Mouse (Mus musculus) CH12.LX (cell line): ENCODE measurements around the gene Sfxn3. TPM values are rescaled to one million over a fixed set of nuclear protein-coding genes. Genes with fewer than 3 reads are reported as not detected.

Experiments used
- DNase-seq: peaks from one replicate; pipeline ENCODE4 v3.0.0-alpha.2; 2013; ENCODE audit errors: extremely low read depth
- H3K27ac ChIP-seq: 2 replicates; pipeline ENCODE4 v1.5.1; 2012; ENCODE audit warnings: low read depth, mild to moderate bottlenecking, control low read depth, moderate library complexity; ENCODE audit not compliant: insufficient read depth
- H3K27me3 ChIP-seq: replicated peaks from 2 replicates; pipeline ENCODE3; 2012; ENCODE audit warnings: inconsistent platforms
- H3K36me3 ChIP-seq, 2 experiments: replicated peaks in 1 of 2; 2 replicates each; pipeline versions ENCODE3 to v1.6.1; 2012; ENCODE audit warnings: inconsistent platforms in 1 of 2, low read length in 1 of 2, mild to moderate bottlenecking in 1 of 2, mixed read lengths in 1 of 2, moderate library complexity in 1 of 2; ENCODE audit not compliant: control insufficient read depth in 1 of 2, insufficient read depth in 1 of 2
- H3K4me1 ChIP-seq, 2 experiments: 2 replicates each; pipeline ENCODE4 v1.6.1; 2012; ENCODE audit warnings: inconsistent platforms in 1 of 2, moderate library complexity in 1 of 2; ENCODE audit not compliant: insufficient read depth in 2 of 2, control insufficient read depth in 1 of 2
- H3K4me2 ChIP-seq: 2 replicates; pipeline ENCODE4 v1.6.1; 2012; ENCODE audit warnings: low read depth, mild to moderate bottlenecking, control low read depth; ENCODE audit not compliant: poor library complexity, insufficient read depth, severe bottlenecking
- H3K4me3 ChIP-seq, 3 experiments: fragments of 150-350 bp in 1 of 3; sonication (generic) in 1 of 3; replicated peaks in 1 of 3; 2 replicates each; pipeline versions ENCODE3 to v1.5.1; 2011 to 2012; ENCODE audit warnings: low read depth in 2 of 3, low read length in 2 of 3, mild to moderate bottlenecking in 2 of 3, moderate library complexity in 2 of 3, control low read depth in 1 of 3, improper control_type of control experiment in 1 of 3, inconsistent platforms in 1 of 3, mixed read lengths in 1 of 3; ENCODE audit not compliant: poor library complexity in 1 of 3
- H3K79me2 ChIP-seq: replicated peaks from 2 replicates; pipeline ENCODE4 v1.6.1; 2012; ENCODE audit warnings: mild to moderate bottlenecking, moderate library complexity; ENCODE audit not compliant: control insufficient read depth, poor library complexity, insufficient read depth, severe bottlenecking; ENCODE audit errors: extremely low read depth
- H3K9ac ChIP-seq: 2 replicates; pipeline ENCODE4 v1.6.1; 2012; ENCODE audit warnings: low read depth, mild to moderate bottlenecking, control low read depth, moderate library complexity; ENCODE audit not compliant: insufficient read depth
- H3K9me3 ChIP-seq: replicated peaks from 2 replicates; pipeline ENCODE3; 2012; ENCODE audit warnings: low read length, inconsistent platforms, mixed read lengths
- BHLHE40 ChIP-seq: IDR thresholded peaks from 2 replicates; pipeline ENCODE4 v1.6.1; 2011; ENCODE audit warnings: mild to moderate bottlenecking, low read depth, low read length, improper control_type of control experiment
- CHD1 ChIP-seq: IDR thresholded peaks from 2 replicates; pipeline ENCODE4 v1.6.1; 2012; ENCODE audit warnings: low read depth, low read length, improper control_type of control experiment, inconsistent platforms
- CHD2 ChIP-seq: IDR thresholded peaks from 2 replicates; pipeline ENCODE4 v1.6.1; 2011; ENCODE audit warnings: low read length, improper control_type of control experiment
- CTCF ChIP-seq, 2 experiments: IDR thresholded peaks in 1 of 2; conservative IDR thresholded peaks in 1 of 2; 2 replicates each; pipeline ENCODE4 v1.5.1; 2011 to 2012; ENCODE audit warnings: low read depth in 2 of 2, low read length in 2 of 2, improper control_type of control experiment in 1 of 2, inconsistent platforms in 1 of 2, mild to moderate bottlenecking in 1 of 2, moderate library complexity in 1 of 2
- E2F4 ChIP-seq: IDR thresholded peaks from 2 replicates; pipeline ENCODE4 v1.6.1; 2011; ENCODE audit warnings: low read depth, low read length, improper control_type of control experiment; ENCODE audit not compliant: insufficient replicate concordance
- ELF1 ChIP-seq: IDR thresholded peaks from 2 replicates; pipeline ENCODE4 v1.6.1; 2014; ENCODE audit warnings: low read depth, mild to moderate bottlenecking, inconsistent platforms, low read length, improper control_type of control experiment
- EP300 ChIP-seq: IDR thresholded peaks from 2 replicates; pipeline ENCODE4 v1.6.1; 2011; ENCODE audit warnings: low read length, improper control_type of control experiment
- ETS1 ChIP-seq: conservative IDR thresholded peaks from 2 replicates; pipeline ENCODE4 v1.6.1; 2012; ENCODE audit warnings: low read depth, mild to moderate bottlenecking, inconsistent platforms, low read length, improper control_type of control experiment, moderate library complexity
- GABPA ChIP-seq: IDR thresholded peaks from 2 replicates; pipeline ENCODE4 v1.6.1; 2012; ENCODE audit warnings: low read depth, low read length, improper control_type of control experiment, inconsistent platforms; ENCODE audit not compliant: insufficient replicate concordance
- HCFC1 ChIP-seq: IDR thresholded peaks from 2 replicates; pipeline ENCODE4 v1.6.1; 2012; ENCODE audit warnings: low read depth, mild to moderate bottlenecking, inconsistent platforms, low read length, improper control_type of control experiment
- IRF4 ChIP-seq: IDR thresholded peaks from 2 replicates; pipeline ENCODE4 v1.6.1; 2014; ENCODE audit warnings: low read depth, mild to moderate bottlenecking, inconsistent platforms, low read length, improper control_type of control experiment
- JUN ChIP-seq: IDR thresholded peaks from 2 replicates; pipeline ENCODE4 v1.6.1; 2011; ENCODE audit warnings: low read depth, mild to moderate bottlenecking, low read length, improper control_type of control experiment, moderate library complexity; ENCODE audit not compliant: insufficient read depth
- JUND ChIP-seq: conservative IDR thresholded peaks from 2 replicates; pipeline ENCODE4 v1.6.1; 2011; ENCODE audit warnings: low read depth, low read length, improper control_type of control experiment
- KAT2A ChIP-seq: IDR thresholded peaks from 2 replicates; pipeline ENCODE4 v1.6.1; 2012; ENCODE audit warnings: low read length, improper control_type of control experiment, inconsistent platforms; ENCODE audit not compliant: insufficient replicate concordance
- MAFK ChIP-seq: IDR thresholded peaks from 2 replicates; pipeline ENCODE4 v1.6.1; 2011; ENCODE audit warnings: low read length, improper control_type of control experiment; ENCODE audit not compliant: insufficient replicate concordance
- MAX ChIP-seq: IDR thresholded peaks from 2 replicates; pipeline ENCODE4 v1.6.1; 2011; ENCODE audit warnings: low read length, improper control_type of control experiment
- MAZ ChIP-seq: IDR thresholded peaks from 2 replicates; pipeline ENCODE4 v1.6.1; 2012; ENCODE audit warnings: low read depth, mild to moderate bottlenecking, inconsistent platforms, low read length, improper control_type of control experiment, moderate library complexity
- MEF2A ChIP-seq: IDR thresholded peaks from 2 replicates; pipeline ENCODE4 v1.6.1; 2014; ENCODE audit warnings: low read depth, mild to moderate bottlenecking, inconsistent platforms, low read length, improper control_type of control experiment, borderline replicate concordance
- MXI1 ChIP-seq: IDR thresholded peaks from 2 replicates; pipeline ENCODE4 v1.6.1; 2011; ENCODE audit warnings: mild to moderate bottlenecking, low read depth, low read length, improper control_type of control experiment
- MYC ChIP-seq: IDR thresholded peaks from 2 replicates; pipeline ENCODE4 v1.6.1; 2011; ENCODE audit warnings: low read depth, mild to moderate bottlenecking, improper control_type of control experiment, low read length
- NELFE ChIP-seq: IDR thresholded peaks from 2 replicates; pipeline ENCODE4 v1.6.1; 2011; ENCODE audit warnings: low read depth, low read length, improper control_type of control experiment
- NRF1 ChIP-seq: IDR thresholded peaks from 2 replicates; pipeline ENCODE4 v1.6.1; 2014; ENCODE audit warnings: low read depth, mild to moderate bottlenecking, inconsistent platforms, low read length, improper control_type of control experiment, moderate library complexity
- PAX5 ChIP-seq: IDR thresholded peaks from 2 replicates; pipeline ENCODE4 v1.6.1; 2012; ENCODE audit warnings: low read length, inconsistent platforms, mixed read lengths
- POLR2A ChIP-seq: IDR thresholded peaks from 2 replicates; pipeline ENCODE4 v1.6.1; 2011; ENCODE audit warnings: low read depth, mild to moderate bottlenecking, improper control_type of control experiment, low read length
- POLR2AphosphoS2 ChIP-seq: IDR thresholded peaks from 2 replicates; pipeline ENCODE4 v1.6.1; 2011; ENCODE audit warnings: low read depth, low read length, improper control_type of control experiment
- RAD21 ChIP-seq: IDR thresholded peaks from 2 replicates; pipeline ENCODE4 v1.6.1; 2011; ENCODE audit warnings: low read depth, mild to moderate bottlenecking, low read length, improper control_type of control experiment, moderate library complexity
- RCOR1 ChIP-seq: conservative IDR thresholded peaks from 2 replicates; pipeline ENCODE4 v1.6.1; 2012; ENCODE audit warnings: low read depth, mild to moderate bottlenecking, inconsistent platforms, low read length, improper control_type of control experiment
- SIN3A ChIP-seq: IDR thresholded peaks from 2 replicates; pipeline ENCODE4 v1.6.1; 2012; ENCODE audit warnings: low read length, improper control_type of control experiment, inconsistent platforms
- SMC3 ChIP-seq: IDR thresholded peaks from 2 replicates; pipeline ENCODE4 v1.6.1; 2011; ENCODE audit warnings: low read depth, low read length, improper control_type of control experiment
- TBP ChIP-seq: conservative IDR thresholded peaks from 2 replicates; pipeline ENCODE4 v1.6.1; 2011; ENCODE audit warnings: low read depth, low read length, improper control_type of control experiment
- TCF12 ChIP-seq: IDR thresholded peaks from 2 replicates; pipeline ENCODE4 v1.6.1; 2014; ENCODE audit warnings: low read depth, mild to moderate bottlenecking, inconsistent platforms, low read length, improper control_type of control experiment
- UBTF ChIP-seq: IDR thresholded peaks from 2 replicates; pipeline ENCODE4 v1.6.1; 2012; ENCODE audit warnings: low read depth, mild to moderate bottlenecking, inconsistent platforms, low read length, improper control_type of control experiment, moderate library complexity
- USF1 ChIP-seq: IDR thresholded peaks from 2 replicates; pipeline ENCODE4 v1.6.1; 2014; ENCODE audit warnings: low read depth, mild to moderate bottlenecking, inconsistent platforms, low read length, improper control_type of control experiment
- USF2 ChIP-seq: conservative IDR thresholded peaks from 2 replicates; pipeline ENCODE4 v1.6.1; 2011; ENCODE audit warnings: low read depth, low read length, improper control_type of control experiment
- ZC3H11A ChIP-seq: IDR thresholded peaks from 2 replicates; pipeline ENCODE4 v1.6.1; 2012; ENCODE audit warnings: low read depth, mild to moderate bottlenecking, inconsistent platforms, low read length, improper control_type of control experiment
- ZKSCAN1 ChIP-seq: IDR thresholded peaks from 2 replicates; pipeline ENCODE4 v1.6.1; 2012; ENCODE audit warnings: low read depth, inconsistent platforms, low read length, improper control_type of control experiment, borderline replicate concordance
- ZMIZ1 ChIP-seq: IDR thresholded peaks from 2 replicates; pipeline ENCODE4 v1.6.1; 2012; ENCODE audit warnings: low read depth, mild to moderate bottlenecking, inconsistent platforms, low read length, improper control_type of control experiment
- ZNF384 ChIP-seq: IDR thresholded peaks from 2 replicates; pipeline ENCODE4 v1.6.1; 2012; ENCODE audit warnings: low read depth, low read length, improper control_type of control experiment, inconsistent platforms
- dilution Hi-C: fragments of 300-500 bp; cut with MboI; formaldehyde crosslinking; loops from 2 replicates; pipeline ENCODE4 v1.14.3; 2020; ENCODE audit warnings: low sequenced_read_pairs; ENCODE audit not compliant: extremely low pct_unique_long_range_greater_than_20kb, extremely low pct_ligation_motif_present
- in situ Hi-C: fragments of 300-500 bp; cut with MboI; formaldehyde crosslinking; loops from 3 replicates; pipeline ENCODE4 v1.14.3; 2019; ENCODE audit warnings: low sequenced_read_pairs, low pct_ligation_motif_present, low pct_unique_long_range_greater_than_20kb, mixed read lengths
- polyA plus RNA-seq: library from polyadenylated mRNA; unstranded; fragments of >175 nt; gene quantifications from 2 replicates; pipeline ENCODE4 v1.2.1, GENCODE M21; 2012; ENCODE audit warnings: low read depth; ENCODE audit not compliant: insufficient read length
- total RNA-seq, 2 experiments: library from RNA; depleted of rRNA; stranded (reverse); fragments of 300-350 nt in 1 of 2; fragments of >200 nt in 1 of 2; gene quantifications; 2 replicates each; pipeline ENCODE4 v1.2.3; 2012 to 2014

Gene Sfxn3
- total and polyA plus RNA-seq, 3 experiments = 1.4 to 4.2 (median 3.6) TPM

GRCm38 (mm10) chr19:45015518-45016281 is 31.6 kb upstream of the Sfxn3 start:
- peaks cover 29% of the 10 kb centered on the region for H3K27me3 ChIP-seq
- TF ChIP-seq MAZ (0 out of 2 replicates have a peak, but pooled peaks have one; percentile 24), SIN3A (peak; percentile 72; the same call in 1 of the 2 replicates), TBP (no peak), RCOR1 (no peak), ZMIZ1 (no peak), KAT2A (no peak), ELF1 (peak; percentile 48; the same call in 1 of the 2 replicates), JUND (no peak), SMC3 (no peak), MYC (no peak), MEF2A (no peak; the same call in 1 of the 2 replicates), MXI1 (peak; percentile 67; the same call in 1 of the 2 replicates), ZC3H11A (no peak), MAX (peak; percentile 61; the same call in 1 of the 2 replicates), PAX5 (no peak), CHD1 (no peak), ZKSCAN1 (no peak), USF1 (peak; percentile 58), JUN (no peak), TCF12 (peak; percentile 48; the same call in 1 of the 2 replicates), EP300 (no peak), ETS1 (peak; percentile 31; the same call in 1 of the 2 replicates), GABPA (no peak), HCFC1 (no peak), CTCF (conservative IDR thresholded peaks at IDR 0.05 in 1 of 2, IDR thresholded peaks at IDR 0.05 in 1 of 2; ENCODE audit: low read depth in 2 of 2, low read length in 2 of 2) (no peak), E2F4 (no peak), USF2 (peak; percentile 19; the same call in 1 of the 2 replicates), NELFE (no peak), UBTF (no peak), RAD21 (no peak), POLR2AphosphoS2 (no peak), ZNF384 (no peak), MAFK (no peak), IRF4 (0 out of 2 replicates have a peak, but pooled peaks have one; percentile 1), NRF1 (no peak), BHLHE40 (peak; percentile 91), CHD2 (no peak), POLR2A (peak; percentile 3; the same call in 1 of the 2 replicates)
- H3K36me3 ChIP-seq = peaks cover 11 to 26% of the 10 kb centered on the region in 2 experiments
- peak overlapping the region; percentile 54 for H3K27ac ChIP-seq
- dilution Hi-C loops = no loop called here
- no peaks in the 10 kb centered on the region for H3K9me3 ChIP-seq
- H3K4me1 ChIP-seq = peaks cover 19 to 43% of the 10 kb centered on the region in 2 experiments
- H3K9ac ChIP-seq = peak overlapping the region; percentile 87
- peak overlapping the region; percentile 77 for H3K4me2 ChIP-seq
- no peak for DNase-seq
- in situ Hi-C loops = no loop called here
- peak overlapping the region; percentile 11 to 45 (median 39) for H3K4me3 ChIP-seq
- H3K79me2 ChIP-seq = peaks cover 5% of the 10 kb centered on the region; the same call in 1 of the 2 replicates
